Mouse (Mus musculus) heart, adult 11 months (tissue): ENCODE measurements around the gene Cd36.

Source experiments
- DNase-seq: peaks from one replicate; pipeline ENCODE4 v3.0.0; 2022

The Cd36 gene

DNA sequence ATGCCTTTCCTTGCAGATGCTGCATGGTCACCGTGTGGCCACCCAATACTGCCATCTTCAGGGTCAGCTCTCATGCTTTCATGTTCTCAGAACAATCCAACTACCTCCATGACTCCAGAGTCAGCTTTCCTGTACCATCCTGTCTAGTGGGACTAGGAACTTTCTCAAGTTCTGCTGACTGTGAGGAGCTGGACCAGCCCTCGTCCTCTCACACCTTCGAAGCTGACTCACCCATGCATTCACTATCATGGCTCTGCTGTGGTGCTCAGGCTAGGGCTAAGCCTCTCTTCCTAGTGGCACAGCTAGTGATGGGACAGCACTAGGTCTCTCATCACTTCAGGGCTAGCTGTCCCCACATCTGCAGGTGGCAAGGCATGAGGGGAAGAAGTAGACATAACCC lies 30.7 kb downstream of the Cd36 start:
- DNase-seq, result peak; percentile 90

- DNase-seq, result no peak
These were observed 31.3 kb downstream of the Cd36 start for GRCm38 (mm10) chr5:17857262-17857661.

- peak; percentile 89 for DNase-seq
These were observed 34.3 kb downstream of the Cd36 start for GRCm38 (mm10) chr5:17854127-17854923.

DNA sequence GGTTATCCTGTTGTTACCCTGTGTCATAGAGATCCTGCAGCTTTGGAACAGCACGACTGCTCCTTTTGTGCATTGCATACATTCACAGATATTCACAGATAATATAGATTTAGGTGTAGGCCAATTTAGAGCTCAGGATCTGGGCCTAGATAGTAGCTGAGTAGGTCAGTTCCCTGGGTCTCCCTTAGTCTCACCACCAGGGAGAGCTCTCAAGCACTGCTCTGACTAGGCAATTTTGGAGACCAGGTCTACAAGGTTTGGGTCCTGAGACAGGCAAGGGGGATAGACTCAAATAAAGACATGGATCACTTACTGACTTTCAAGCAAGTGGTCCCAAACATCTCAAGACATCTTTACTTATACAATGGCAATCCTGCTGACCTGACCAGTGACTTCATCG lies 38.0 kb downstream of the Cd36 start:
- peak; percentile 89 for DNase-seq

GRCm38 (mm10) chr5:17849582-17849981 lies 39.0 kb downstream of the Cd36 start:
- peak; percentile 98 for DNase-seq

DNA sequence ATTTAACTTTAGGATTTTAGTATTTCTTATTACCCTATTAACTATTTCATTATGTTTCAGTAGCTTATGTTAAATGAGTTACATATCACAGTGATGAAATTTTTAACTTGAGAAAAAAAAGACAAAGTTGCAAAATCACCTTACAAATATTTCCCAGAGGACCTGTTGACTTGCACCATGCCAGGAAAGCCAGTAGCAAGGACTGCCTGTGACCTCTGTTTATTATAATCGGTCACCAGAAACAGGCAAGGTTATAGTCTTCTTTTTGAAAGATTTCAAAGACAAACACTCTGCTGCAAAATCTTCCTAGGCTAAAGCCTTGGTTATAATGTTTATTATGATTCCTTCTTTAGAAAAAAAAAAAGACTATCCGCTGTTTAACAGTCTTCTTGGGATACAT lies 39.9 kb downstream of the Cd36 start:
- no peak for DNase-seq

DNA sequence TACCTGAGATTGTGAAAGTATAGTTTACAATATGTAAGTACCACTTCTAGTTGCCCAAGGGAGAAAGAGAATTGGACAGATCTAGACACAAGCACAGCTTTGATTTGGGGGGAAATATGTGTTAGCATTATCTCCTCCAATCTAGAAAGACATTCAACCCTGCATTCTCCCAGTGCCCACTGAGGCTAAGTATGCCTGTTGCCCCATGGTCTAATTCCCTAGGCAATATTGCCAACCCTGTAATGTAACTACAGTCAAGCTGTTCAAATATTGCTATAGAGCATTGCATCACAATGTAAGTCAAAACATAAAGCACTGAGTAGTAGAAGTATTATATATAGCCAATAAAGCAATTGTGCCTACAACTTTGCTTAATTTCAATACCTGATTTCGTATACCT lies 40.3 kb downstream of the Cd36 start:
- no peak for DNase-seq

GRCm38 (mm10) chr5:17843921-17844320 lies 44.7 kb downstream of the Cd36 start:
- DNase-seq, result no peak

DNA sequence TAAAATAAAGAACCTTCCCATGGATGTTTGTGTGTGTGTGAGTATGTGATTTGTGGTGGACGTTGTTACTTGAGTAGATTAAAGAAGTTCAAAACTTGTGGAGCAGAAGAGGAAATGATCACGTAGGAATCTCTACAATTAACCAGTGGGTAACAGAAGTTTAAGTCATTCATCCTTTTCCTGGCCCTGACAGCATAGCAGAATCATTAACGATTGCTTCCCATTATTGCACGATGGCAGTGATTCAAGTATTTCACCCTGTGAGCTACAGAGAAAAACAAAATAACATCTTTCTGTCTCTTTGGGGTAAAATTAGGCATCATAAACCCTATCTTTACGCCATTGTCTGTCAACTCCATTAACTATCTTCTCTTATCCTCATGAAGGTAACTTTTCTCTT lies 45.3 kb downstream of the Cd36 start:
- peak; percentile 92 for DNase-seq

GRCm38 (mm10) chr5:17842111-17842729 lies 46.4 kb downstream of the Cd36 start:
- DNase-seq, result no peak

DNA sequence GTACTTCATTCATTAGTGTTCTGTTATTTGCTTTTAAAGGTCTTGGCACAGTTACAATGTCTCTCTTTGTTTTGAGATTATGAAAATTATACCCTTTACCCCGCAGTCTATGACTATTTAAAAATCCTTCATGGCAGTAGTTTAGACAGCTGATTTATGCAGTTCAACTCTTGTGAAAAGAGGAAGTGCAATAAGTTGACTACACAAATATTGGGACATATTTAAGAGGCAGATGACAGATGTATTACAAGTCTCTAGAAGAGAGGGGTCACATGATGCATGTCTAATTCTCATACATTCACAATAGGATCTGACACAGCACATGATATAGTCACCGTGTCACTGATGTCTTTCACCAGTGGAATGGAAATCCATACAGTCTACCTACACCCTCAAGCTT lies 49.1 kb downstream of the Cd36 start:
- DNase-seq, result no peak

DNA sequence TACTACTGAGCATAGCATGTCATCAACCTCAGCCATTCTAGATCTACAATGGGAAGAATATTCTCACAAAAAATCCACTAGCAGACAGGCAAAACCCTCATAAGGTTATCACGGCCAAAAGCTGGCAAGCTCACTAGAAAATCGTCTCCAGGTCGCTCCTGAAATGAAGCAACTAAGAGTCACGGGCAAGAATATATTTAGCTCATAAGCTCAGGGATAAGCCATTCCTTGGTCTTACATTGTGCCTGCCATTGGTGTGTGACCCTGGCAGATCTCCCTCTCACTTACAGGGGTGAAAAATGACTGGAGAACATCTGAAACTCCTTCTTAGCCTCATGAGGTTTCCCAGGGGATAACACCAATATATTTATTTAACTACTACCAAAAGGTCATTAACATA lies 52.2 kb downstream of the Cd36 start:
- DNase-seq, result peak; percentile 96

DNA sequence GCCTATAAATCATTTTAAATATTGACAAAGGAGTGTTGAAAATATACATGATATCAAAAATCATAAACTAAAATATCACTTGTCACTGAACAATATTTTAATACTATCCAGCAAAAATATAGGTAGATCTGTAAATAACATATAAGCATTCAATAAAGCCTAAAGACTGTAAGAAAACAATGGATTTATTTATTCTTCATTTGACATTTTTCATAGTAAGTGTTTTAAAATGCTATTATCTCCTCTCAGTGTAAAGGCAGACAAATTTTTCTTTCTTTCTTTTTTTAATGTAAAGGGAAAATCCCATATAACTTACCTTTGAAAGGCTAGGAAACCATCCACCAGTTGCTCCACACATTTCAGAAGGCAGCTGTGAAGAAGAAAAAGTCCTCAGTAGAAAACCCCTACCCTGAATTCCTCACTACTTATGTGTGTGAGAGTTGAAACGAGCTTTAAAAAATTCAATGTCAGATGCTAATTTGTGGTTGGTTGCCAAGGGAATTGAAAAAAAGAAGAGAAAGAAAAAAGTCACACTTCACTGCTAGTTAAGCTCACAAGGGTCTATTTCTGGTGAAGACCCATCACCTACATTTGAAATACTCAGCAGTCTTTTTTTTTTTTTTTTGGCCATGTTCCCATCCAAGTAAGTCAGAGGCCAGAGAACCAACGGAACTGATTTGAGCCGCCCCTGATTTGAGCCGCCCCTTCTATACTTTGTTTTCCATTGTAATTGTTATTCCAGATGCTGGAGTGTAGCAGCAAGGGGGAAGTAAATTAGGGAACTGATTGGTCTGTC lies 53.1 kb downstream of the Cd36 start:
- peak; percentile 98 for DNase-seq

DNA sequence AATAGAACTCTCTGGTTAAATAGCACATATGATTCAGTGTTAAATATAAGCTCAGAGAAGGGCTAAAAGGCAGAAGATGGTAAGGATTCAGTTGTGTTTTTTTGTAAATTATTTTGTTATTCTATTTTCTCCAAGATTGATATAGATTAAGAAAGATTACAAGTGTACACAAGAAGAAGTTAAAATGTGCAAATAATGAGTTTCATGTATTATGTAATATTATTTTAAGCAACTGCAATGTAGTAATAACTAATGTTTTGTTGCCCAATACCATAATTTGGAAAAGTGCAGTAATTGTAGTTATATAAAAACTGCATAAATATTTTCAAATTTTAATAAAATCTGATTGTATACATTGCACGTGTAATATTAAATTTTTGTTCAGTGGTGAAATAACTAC lies 54.8 kb downstream of the Cd36 start:
- no peak for DNase-seq

DNA sequence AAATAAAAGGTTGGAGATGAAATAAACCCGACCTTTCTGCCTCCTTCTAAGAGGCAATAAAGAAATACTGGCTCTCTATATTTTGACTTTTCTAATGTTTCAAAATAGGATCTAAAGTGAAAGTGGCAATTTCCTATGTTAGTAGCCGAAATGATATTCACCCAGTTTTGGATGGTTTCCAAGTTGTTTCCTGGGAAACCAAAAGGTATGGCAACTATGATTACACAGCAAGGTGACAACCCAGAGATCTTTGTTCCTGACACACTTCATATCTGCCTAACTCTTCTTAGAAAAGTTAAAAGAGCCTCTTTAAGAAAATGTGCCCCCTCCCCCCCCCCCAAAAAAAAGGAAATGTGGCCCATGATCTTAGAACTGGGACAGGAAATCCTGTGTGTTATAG lies 58.1 kb downstream of the Cd36 start:
- no peak for DNase-seq

DNA sequence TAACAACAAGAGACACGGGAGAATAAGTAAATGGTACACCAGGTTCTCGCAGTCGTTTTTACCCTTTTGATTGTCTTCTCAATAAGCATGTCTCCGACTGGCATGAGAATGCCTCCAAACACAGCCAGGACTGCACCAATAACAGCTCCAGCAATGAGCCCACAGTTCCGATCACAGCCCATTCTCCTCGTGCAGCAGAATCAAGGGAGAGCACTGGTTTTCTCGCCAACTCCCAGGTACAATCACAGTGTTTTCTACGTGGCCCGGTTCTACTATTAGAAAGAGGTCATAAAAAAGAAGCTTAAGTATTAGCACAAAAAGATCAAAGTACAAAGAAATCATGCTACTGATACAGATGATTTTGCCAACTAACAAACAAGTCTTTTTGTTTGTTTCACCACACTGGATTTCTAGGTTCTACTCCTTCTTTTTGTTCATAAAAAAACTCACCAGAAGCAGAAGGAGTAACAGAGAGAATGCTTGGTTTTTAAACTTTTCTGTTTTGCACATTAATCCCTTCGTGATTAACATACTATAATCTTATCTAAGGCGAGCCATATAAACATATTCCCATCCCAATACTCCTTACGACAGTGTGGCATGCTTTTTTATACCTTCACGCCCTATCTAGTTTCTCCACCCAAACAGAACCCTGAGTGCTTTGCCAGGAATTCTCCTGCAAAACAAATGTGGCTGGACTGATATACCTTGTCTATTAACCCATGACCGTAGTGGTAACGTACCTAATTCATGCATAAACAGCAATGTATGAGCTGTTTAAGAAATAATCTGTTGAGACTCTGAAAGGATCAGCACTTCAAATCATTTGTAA lies 59.7 kb downstream of the Cd36 start:
- no peak for DNase-seq

GRCm38 (mm10) chr5:17821395-17821794 lies 67.2 kb downstream of the Cd36 start:
- no peak for DNase-seq

DNA sequence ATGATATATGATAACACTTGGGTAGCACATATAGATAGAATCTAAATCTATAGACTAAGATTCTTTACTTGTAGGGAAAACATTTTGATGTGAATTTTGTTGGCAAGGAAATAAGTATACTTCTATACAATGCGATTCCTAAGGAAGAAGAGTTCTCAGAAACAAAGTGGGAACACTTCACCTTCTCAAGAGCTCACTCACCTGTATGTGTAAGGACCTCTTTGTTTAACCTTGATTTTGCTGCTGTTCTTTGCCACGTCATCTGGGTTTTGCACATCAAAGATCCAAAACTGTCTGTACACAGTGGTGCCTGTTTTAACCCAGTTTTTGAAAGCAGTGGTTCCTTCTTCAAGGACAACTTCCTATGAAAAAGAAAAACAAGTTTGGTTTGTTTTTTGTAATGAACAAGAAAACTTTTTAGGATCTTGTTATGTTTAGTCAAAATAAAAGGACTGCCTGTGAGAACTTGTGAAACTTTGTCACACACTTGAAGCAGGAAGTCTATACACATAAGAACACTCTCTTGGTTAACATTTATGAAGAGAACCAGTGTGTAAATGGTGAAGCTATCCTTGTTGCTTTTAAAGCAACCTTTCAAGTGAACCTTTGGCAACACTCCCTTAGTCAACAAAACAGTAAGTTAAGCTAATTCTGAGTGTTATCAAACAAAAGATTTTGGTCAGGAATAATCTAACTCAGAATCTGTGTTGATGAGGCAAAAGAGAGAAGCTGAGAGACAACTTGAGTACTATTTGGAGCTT lies 68.2 kb downstream of the Cd36 start:
- no peak for DNase-seq

GRCm38 (mm10) chr5:17816170-17816569 lies 72.4 kb downstream of the Cd36 start:
- no peak for DNase-seq

GRCm38 (mm10) chr5:17810336-17810735 lies 78.3 kb downstream of the Cd36 start:
- DNase-seq, result no peak

DNA sequence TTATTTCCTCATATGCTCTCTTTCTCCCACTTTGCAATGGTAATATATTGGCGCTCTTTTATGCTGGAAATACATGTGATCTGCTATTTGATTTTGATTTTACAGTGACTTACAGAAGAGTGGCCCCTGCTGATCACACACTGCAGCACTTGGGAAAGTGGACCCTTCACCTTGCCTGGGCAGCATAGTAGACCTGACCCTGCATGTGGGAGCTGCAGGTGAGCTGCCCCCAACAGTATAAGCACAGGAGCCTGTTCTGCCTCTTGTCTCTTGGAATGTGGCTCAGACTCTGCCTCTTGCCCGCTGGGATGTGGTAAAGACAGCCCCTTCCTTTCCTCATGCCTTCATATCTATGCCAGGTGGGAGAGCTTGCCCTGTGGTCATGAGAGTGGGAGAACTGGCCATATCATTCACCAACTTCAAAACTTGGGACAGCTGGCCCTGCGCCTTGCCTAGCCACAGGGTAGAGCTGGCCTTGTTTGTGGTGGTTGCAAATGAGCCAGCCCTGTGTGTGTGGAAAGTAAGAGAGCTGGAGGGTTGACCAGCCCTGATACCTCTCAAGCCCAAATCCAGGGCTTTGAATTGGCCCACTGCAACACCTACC lies 81.7 kb downstream of the Cd36 start:
- DNase-seq, result no peak

DNA sequence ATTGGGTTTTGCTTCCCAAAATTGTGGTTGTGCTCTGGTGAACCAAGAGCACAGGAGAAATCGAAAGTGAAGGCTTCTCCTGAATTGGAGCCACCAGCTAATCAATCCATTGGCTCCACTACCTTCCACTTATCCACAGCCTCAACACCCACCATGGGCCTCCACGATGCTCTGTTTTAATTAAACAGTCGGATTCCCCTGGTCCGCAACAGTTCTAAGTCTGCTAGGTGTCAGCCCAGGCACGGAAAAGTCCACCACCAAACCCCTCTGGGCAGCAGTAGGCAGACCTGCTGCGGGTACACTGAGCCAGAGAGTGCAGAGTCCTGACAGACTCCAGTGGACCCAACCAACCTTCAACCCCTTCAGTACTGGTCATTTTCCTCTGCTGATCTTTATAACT lies 112.0 kb downstream of the Cd36 start:
- DNase-seq, result peak; percentile 75
